Mouse (Mus musculus) CD8-positive naive resting alpha-beta T cell, adult 57 days (primary cell): ENCODE data around the gene Hist1h2ac. TPM values are rescaled to one million over a fixed set of nuclear protein-coding genes. Genes with fewer than 3 reads are reported as not detected.

Experiments used
- total RNA-seq: library from RNA; stranded (reverse); gene quantifications from one replicate; pipeline ENCODE4 v1.2.4, GENCODE M21; 2023

The Hist1h2ac gene
- 6.8 TPM for total RNA-seq

DNA sequence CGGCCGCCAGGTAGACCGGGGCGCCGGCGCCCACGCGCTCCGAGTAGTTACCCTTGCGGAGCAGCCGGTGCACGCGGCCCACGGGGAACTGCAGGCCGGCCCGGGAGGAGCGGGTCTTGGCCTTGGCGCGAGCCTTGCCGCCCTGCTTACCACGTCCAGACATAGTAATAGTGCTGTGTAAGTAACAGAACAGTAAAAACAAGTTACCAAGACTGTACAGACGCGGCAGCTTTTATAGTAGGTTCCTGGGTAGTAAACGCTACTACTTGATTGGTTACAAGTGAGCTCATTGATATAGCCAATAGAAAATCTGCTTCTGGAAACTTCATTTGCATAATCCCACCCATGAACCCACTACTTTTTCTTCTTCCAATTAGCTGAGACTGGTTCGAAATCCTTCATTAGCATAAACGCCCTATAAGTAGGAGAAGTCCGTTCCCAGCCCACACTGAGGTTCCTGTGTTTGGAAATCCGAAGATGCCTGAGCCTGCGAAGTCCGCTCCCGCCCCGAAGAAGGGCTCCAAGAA lies at the start of gene Hist1h2ac, which contains the start of gene Hist1h2bc:
Gene Hist1h2ac, minus strand, starts transcription at position 194 of the 527 bp plus-strand sequence.
Gene Hist1h2bc, plus strand, starts transcription at position 445 of the 527 bp plus-strand sequence.

GRCm38 (mm10) chr13:23710374-23711089 lies 26.8 kb upstream of the Hist1h2ac start, which contains the start of gene Hfe:
TSS of gene Hfe (minus strand) at chr13:23710854.

GRCm38 (mm10) chr13:23698300-23698693 lies 14.5 kb upstream of the Hist1h2ac start, which contains the start of gene Hist1h4c:
TSS of gene Hist1h4c (minus strand) at chr13:23698454.

GRCm38 (mm10) chr13:23695514-23695913 lies 11.8 kb upstream of the Hist1h2ac start, which contains the start of gene Hist1h1t:
TSS of gene Hist1h1t (plus strand) at chr13:23695814.

Other genes starting within 250 kb of the Hist1h2ac start
- gene Btn1a1, start 218.0 kb downstream of the Hist1h2ac start, total RNA-seq, result not detected
- gene Btn2a2, start 195.1 kb downstream of the Hist1h2ac start, total RNA-seq, result 0.55 TPM
- gene Hist1h4h, start 152.9 kb downstream of the Hist1h2ac start, total RNA-seq, result 235 TPM
- gene Hist1h2af, start 150.0 kb downstream of the Hist1h2ac start, total RNA-seq, result 10.3 TPM
- gene Hist1h3g, start 148.5 kb downstream of the Hist1h2ac start, total RNA-seq, result 2.5 TPM
- 3.6 TPM for gene Hist1h2bh, start 140.6 kb downstream of the Hist1h2ac start, total RNA-seq
- 57.2 TPM for gene Hist1h3f, start 139.9 kb downstream of the Hist1h2ac start, total RNA-seq
- gene Hist1h4f, start 132.3 kb downstream of the Hist1h2ac start, total RNA-seq, result 35.5 TPM
- 8.0 TPM for gene Hist1h1d, start 130.7 kb downstream of the Hist1h2ac start, total RNA-seq
- gene Hist1h3e, start 121.6 kb downstream of the Hist1h2ac start, total RNA-seq, result 113 TPM
- gene Hist1h2ae, start 112.7 kb downstream of the Hist1h2ac start, total RNA-seq, result 10.3 TPM
- 137 TPM for gene Hist1h2bg, start 112.6 kb downstream of the Hist1h2ac start, total RNA-seq
- gene Hist1h2bf, start 109.8 kb downstream of the Hist1h2ac start, total RNA-seq, result 88.7 TPM
- gene Hist1h2ad, start 109.6 kb downstream of the Hist1h2ac start, total RNA-seq, result 2.5 TPM
- 2.8 TPM for gene Hist1h3d, start 108.2 kb downstream of the Hist1h2ac start, total RNA-seq
- gene Hist1h4d, start 102.3 kb downstream of the Hist1h2ac start, total RNA-seq, result 122 TPM
- gene Hist1h2be, start 62.8 kb downstream of the Hist1h2ac start, total RNA-seq, result 14.7 TPM
- gene Hist1h1e, start 61.4 kb downstream of the Hist1h2ac start, total RNA-seq, result 187 TPM
- gene Hist1h2bc, start 251 bp upstream of the Hist1h2ac start, total RNA-seq, result 7.9 TPM
- not detected for gene Hist1h1t, start 11.9 kb upstream of the Hist1h2ac start, total RNA-seq
- 147 TPM for gene Hist1h4c, start 14.5 kb upstream of the Hist1h2ac start, total RNA-seq
- gene Hfe, start 26.9 kb upstream of the Hist1h2ac start, total RNA-seq, result 2.7 TPM
- 839 TPM for gene Hist1h1c, start 54.9 kb upstream of the Hist1h2ac start, total RNA-seq
- gene Hist1h3c, start 61.7 kb upstream of the Hist1h2ac start, total RNA-seq, result 4.1 TPM
- 15.1 TPM for gene Hist1h2bb, start 62.8 kb upstream of the Hist1h2ac start, total RNA-seq
- gene Hist1h2ab, start 67.2 kb upstream of the Hist1h2ac start, total RNA-seq, result 16.9 TPM
- 17.1 TPM for gene Hist1h3b, start 68.3 kb upstream of the Hist1h2ac start, total RNA-seq
- 49.5 TPM for gene Hist1h4b, start 73.1 kb upstream of the Hist1h2ac start, total RNA-seq
- 122 TPM for gene Hist1h4a, start 77.3 kb upstream of the Hist1h2ac start, total RNA-seq
- gene Hist1h3a, start 78.4 kb upstream of the Hist1h2ac start, total RNA-seq, result 170 TPM
- gene Hist1h1a, start 79.7 kb upstream of the Hist1h2ac start, total RNA-seq, result 23.5 TPM
- gene Trim38, start 86.0 kb upstream of the Hist1h2ac start, total RNA-seq, result not detected
- not detected for gene Slc17a2, start 123.0 kb upstream of the Hist1h2ac start, total RNA-seq
- not detected for gene Slc17a3, start 155.5 kb upstream of the Hist1h2ac start, total RNA-seq
- gene Slc17a1, start 183.8 kb upstream of the Hist1h2ac start, total RNA-seq, result not detected
- not detected for gene Slc17a4, start 231.1 kb upstream of the Hist1h2ac start, total RNA-seq